Mouse (Mus musculus) adrenal gland, postnatal 36 days (tissue): ENCODE results near the gene Fzd5. TPM values are rescaled to one million over a fixed set of nuclear protein-coding genes. Genes with fewer than 3 reads are reported as not detected.

ENCODE experiments used
- DNase-seq, 2 experiments: peaks; one replicate each; pipeline ENCODE4 v3.0.0; 2021; ENCODE audit warnings: mixed read lengths in 1 of 2
- long read RNA-seq, 2 experiments: library from polyadenylated mRNA; stranded (forward); transcript quantifications; one replicate each; pipeline ENCODE4 v2.0.0; 2021; ENCODE audit warnings: borderline sequencing depth in 2 of 2
- total RNA-seq, 2 experiments: library from RNA; stranded (reverse); gene quantifications; 2 replicates each; pipeline ENCODE4 v1.2.3; 2021

The Fzd5 gene
- 10 to 100 TPM; 15.5 to 21.0 TPM for total RNA-seq
- long read RNA-seq, experiment 1, partial matches to known transcripts: 0 of 3 reads
- long read RNA-seq, experiment 1, other reads (novel, unspliced or antisense): 3 of 3 reads
- long read RNA-seq, experiment 2, full-length matches to known transcripts: 2 of 2 reads
- long read RNA-seq, experiment 2, partial matches to known transcripts: 0 of 2 reads
- long read RNA-seq, experiment 2, other reads (novel, unspliced or antisense): 0 of 2 reads

DNA sequence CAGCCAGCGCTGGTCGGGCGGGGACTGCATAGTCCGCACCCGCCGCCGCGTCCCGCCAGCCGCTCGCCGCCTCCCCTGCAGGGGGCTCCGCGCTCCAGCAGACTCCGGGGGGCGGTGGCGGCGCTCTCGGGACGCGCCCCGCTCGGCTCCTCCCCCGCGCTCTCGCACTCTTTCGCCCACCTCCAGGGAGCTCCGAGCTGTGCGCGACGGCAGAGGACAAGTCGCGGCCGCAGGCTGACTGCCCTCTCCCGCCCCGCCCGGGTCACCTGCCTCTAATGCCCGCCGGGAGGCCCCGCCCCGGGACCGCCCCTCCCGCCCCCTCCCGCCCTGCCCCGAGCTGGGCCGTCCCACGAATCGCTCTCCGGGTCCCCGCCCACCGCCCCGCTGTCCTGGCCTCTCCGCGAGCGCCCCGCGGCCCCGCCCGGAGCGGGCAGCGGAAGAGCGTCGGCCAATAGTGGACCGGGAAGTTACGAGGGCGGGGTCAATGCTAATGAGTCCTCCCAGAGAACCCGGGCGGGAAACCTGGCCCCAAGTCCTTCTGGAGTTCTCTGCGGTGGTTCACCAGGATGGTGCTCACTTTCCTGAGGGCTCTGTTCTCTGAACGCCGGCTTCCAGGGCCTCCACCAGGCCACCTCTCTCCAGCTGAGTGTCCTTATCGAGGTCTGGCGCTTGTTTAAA lies at the start of gene Fzd5:
Fzd5 (minus strand) TSS at position 250 of the 678 bp plus-strand sequence.
- DNase-seq: peak; percentile 96 to 98

DNA sequence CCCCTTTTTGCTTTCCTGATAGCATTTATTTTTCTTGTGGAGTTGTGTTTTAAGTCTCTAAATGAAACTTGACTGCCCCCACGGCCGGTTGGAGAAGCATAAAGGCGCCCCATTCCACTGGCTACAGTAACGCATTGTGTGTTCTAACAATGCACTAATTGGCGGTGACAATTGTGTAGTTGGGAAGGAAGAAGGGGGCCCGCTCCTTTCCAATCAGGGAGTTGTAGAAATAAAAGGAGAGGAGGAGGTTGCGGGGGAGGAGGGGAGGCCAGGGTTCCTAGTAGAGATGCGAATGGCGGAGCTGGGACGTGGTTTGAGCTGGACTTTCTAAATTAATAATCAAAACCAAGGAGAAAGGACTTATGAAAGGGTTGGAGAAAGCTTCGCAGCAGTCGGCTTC lies 42.3 kb upstream of the Fzd5 start:
- DNase-seq: no peak

DNA sequence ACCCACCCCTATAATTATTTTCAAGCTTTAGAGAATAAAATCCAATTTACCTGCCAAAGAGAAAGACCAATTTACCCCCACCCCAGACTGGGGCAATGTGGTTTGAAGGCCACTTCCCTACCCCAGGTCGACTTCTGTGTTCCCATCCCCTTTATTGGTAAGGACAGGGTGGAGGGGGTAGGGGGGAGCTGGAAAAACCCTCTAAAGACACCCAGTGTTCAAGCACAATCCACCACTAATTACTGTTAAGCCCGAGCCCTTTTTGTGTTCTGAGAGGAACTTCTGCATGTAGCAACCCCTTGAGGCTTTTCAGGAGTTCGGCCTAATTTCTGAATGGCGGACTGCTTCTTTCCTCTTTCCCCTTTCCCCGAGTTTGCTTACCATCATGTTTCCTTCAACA lies 41.9 kb upstream of the Fzd5 start:
- DNase-seq: no peak

DNA sequence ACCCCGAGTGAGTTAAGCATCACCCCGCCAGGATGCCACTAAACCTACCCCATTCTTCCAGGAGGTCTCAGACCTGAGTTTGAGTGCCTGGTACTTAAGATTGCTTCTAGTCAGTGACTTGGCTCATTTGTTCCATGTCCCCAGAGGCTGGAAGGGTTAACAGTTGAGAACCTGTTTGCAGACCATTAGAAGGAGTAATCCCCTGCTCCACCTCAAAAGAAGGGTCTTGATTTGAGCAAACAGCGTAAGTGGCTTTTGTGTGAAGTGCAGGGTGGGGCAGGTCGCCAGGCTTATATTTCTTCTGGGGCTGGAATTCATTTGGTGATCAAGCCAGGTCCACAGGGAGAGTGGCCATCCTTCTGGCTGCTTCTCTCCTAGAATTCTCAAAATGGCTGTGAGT lies 35.8 kb upstream of the Fzd5 start:
- no peak for DNase-seq

DNA sequence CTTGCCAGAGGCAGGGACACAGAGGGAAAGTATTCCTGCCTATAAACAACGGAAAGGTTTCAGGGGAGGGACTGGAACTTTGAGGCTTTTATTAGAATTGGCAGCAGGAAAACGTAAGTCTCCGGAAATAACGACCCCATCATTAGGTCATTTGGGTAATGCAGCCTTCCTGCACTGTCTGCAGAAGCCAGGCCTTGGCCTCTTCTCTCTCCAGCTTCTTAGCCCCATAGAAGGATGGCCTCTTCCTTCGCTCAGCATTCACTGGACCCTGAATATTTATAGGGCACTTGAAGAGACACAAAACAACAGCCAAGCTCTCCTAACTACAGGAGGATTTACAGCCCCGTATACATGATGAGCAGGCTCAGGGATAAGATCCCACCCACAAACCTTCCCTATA lies 32.6 kb upstream of the Fzd5 start:
- DNase-seq: no peak

DNA sequence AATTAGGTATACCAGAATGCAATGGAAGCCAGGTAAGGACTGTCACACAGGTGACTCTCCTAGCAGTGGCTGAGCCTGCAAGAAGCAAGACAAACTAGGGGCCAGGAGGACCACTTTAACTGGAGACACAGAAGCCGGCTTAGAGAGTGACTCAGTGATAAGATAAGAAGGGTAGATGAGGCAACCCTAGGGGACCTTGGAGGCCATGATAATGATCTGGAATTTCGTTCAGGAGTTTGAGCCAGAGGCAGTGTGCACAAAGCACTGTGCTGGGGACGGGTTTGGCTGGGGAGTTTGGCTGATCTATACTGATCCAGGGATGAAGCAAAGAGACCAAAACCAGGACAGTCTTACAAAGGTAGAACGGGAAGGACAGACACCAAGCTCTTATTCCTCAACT lies 24.1 kb upstream of the Fzd5 start:
- DNase-seq: peak; percentile 40 to 42

DNA sequence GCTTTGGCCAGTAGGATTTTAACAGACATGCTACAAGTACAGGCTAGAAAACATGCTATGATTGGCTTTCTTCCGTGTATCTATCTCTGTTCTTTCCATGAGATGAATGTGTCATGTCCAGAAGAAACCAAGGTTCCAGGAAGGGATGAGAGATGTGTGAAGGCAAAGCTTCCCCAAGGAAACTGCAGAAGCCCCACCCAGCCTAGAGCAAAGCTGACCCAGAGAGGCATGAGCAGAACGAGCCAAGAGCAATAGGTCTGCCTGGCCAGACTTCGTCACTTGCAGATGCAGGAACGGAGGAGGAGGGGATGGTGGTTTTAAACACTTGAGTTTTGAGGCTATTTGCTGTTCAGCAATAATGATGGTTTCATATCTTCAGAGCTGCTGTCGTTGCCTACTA lies 20.2 kb upstream of the Fzd5 start:
- DNase-seq: no peak

DNA sequence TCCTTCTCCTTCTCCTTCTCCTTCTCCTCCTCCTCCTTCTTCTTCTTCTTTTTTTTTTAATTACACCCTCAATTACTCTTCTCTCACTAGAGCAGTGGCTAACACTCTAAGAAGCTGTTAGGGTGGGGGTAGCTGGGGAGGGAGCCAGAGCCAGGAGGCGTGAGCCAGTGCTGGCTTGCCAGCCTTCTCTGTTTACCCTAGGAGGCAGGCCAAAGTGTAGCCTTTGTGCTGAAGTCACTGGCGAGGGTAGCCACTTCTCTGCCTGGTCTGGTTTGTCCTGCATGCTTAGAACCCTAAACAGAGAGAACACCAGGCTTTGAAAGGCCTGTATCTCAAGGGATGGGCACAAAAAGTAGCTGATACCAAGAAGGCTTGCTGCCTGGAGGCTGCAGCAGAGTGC lies 19.7 kb upstream of the Fzd5 start:
- no peak for DNase-seq

DNA sequence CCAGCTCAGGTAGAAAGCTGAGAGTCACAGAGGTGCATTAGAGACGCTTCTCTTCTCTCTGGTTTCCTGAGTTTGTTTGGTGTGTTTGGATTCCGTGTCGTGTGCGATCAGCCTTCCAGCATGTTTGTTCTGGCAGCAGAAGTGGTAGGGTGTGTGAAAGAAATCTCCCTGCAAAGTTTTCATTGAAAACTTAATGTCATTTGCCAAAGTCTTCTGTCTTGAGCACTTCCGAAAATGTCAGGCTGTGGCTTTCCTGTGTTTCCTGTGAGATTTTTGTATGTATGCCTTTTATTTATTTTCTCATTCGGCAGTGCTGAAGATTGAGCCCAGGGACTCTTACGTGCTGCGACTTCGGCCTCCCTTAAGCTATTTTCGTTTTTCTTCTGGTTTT lies 19.1 kb upstream of the Fzd5 start:
- no peak for DNase-seq

DNA sequence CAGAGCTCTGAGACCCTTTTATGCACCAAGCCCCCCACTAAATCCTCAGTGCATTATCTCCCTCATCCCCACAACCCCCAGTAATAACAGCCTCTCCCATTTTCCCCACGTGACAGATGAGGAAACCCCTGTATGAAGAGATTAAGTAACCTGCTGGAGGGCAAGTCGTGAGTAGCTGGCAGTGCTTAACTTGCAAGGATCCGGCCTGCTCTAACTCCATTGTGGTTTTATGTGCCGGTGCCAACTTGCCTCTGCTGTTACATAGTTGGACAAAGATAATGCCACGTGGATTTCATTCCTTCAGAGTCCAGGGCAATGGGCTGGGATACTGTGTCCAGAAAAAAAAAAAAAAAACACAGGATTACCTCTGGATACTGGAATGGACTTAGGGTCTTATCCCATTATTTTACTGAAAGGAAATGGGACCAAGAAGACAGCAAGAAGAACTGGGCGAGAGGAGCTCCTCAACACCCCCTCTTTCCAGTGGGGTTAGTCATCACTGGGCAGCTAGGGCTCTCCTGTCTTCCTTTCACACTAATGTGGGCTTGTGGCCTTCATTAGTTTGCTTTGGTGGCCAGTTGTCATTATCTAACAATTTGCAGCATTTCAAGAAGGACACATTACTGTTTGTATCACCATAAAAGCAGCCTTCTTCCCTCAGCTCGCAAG lies 18.6 kb upstream of the Fzd5 start:
- DNase-seq: peak in 1 of 2 experiments; percentile 19

DNA sequence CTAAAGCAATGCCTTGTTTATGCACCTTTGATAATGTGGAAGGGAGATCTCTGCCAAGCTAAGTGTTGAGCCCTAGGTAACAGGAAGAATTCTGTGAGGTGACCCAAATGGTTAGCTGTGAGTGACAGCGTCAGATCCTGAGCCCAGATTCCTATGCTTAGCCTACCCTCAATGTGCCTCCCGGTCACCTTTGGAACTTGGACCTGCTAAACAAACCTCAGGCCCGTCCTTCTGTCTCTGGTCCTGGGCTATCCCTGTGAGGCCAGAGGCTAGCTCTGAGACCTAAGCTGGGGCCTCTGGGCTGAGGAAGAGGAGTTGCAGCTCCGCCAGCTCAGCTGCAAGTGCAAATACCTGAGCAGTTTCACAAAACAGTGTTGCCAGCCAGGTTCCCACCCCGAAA lies 17.1 kb upstream of the Fzd5 start:
- DNase-seq: no peak

DNA sequence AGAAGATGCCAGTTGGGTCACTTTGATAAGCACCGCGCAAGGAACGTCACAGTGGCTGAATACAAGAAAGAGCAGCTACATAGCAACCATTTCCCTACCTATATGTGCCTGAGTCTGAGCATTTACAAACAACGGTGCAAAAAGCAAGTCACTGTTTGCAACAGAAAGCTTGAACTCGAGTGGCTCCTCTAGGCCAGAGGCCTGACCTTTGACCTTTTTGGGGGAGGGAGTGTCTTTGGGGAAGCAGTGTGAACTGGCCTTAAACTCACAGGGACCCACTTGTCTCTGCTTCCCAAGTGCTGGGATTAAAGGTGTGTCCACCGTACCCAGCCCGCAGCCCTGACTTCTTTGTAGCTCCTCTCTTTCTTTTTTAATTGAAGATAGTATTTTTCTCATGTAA lies 16.1 kb upstream of the Fzd5 start:
- DNase-seq: no peak

DNA sequence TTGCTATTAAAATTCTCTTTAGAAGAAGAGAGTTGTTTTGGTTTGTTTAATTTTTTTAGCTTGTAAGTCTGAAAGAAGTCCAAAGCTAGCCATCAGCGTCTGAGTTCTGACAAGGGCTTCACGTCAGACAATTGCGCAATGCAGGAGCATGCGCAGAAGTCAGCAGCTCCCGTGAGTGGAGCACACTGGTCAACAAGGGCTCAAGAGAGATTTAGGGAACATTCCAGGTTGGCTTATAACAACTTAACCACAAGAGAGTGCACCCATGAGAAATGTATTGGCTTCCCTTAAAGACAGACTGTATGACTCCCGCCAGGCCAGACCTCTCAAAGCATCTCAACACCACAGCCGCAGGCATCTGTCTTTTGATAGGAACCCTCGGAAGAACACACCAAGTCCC lies 15.6 kb upstream of the Fzd5 start:
- peak in 1 of 2 experiments; percentile 30 for DNase-seq

DNA sequence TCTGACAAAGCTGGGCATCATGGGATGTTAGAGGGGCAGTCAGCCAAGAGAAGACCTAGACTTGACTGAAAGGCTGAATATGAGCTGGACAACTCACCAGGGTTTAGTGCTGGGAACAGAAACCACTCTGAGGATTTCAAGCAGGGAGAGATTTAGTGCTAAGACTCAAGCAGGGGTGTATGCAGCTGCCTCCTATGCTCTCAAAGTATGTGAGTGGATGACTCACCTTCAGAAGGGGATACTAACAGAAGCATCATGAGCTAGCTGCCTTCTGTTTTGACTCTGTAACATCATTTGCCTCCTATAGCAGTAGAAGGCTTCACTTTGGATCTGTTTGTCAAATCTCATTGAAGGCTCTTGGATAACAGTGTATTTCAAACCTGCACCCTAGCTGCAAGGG lies 7.1 kb upstream of the Fzd5 start:
- DNase-seq: no peak

DNA sequence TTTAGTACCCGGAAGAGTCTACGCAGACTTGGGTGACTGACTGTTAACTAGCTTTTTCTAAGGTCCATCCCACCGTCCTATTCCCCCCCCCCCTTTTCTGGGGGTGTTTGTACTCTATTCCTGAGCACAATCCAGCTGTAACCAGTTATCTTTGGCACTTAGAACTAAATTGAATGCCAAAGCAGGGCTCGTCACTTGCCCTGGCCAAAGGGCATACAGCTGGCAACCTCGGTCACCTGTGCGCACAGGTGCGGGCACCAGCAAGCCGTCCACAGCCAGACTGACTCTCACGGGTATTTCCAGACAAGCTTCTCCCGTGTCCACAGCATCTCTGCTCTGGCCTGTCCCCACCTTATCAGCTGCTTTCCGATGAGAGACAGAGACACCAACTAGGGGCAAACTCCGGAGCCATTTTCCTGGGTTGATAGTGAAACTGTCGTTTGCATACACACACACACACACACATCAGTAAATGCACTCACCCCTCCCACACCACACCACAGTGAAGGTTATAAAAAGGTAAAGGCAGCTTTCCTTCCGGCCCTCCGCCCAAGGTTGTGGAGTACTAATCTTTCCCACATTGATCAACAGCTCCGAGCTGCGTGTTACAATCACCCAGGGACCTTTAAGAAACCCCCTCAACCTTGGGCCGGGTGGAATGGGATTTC lies 5.3 kb upstream of the Fzd5 start:
- DNase-seq: no peak

DNA sequence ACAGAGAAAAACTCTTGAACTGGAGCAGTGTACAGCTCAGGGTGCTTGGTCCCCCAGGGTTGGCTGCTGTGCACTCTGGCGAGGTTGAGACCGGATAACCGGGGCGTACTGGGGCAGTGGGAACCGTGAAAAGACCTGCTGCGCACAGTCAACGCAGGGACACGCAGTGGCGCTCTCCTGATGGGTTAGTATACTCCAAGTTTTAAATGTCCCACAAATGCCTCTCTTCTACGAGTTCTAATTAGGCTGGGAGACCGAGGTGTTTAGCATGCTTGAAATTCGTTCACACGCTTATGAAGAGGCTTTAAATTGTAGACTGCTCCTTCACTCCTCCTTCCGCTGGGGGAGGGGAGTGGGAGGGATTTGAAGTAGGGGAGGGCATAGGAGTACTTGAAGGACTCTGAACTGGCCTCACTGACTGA lies 1.1 kb upstream of the Fzd5 start:
- DNase-seq: peak; percentile 73 to 84

DNA sequence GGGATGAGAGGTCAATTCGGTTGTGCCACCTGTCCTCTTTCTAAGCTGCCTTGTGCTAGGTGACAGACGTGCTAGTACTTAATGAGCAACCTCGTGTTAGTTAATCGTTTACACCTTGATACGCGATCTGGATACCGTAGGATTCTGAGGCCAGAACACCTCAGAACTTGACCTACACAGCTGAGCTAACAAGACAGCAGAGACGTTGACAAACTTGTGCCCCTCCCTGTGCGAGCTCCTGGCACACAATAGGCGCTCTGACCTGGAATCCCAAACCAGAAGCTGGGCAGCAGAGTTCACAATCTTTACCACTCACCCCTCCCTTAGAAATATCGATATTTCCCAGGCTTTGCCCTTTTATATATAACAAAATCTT lies 617 bp upstream of the Fzd5 start:
- peak in 1 of 2 experiments; percentile 39 for DNase-seq

DNA sequence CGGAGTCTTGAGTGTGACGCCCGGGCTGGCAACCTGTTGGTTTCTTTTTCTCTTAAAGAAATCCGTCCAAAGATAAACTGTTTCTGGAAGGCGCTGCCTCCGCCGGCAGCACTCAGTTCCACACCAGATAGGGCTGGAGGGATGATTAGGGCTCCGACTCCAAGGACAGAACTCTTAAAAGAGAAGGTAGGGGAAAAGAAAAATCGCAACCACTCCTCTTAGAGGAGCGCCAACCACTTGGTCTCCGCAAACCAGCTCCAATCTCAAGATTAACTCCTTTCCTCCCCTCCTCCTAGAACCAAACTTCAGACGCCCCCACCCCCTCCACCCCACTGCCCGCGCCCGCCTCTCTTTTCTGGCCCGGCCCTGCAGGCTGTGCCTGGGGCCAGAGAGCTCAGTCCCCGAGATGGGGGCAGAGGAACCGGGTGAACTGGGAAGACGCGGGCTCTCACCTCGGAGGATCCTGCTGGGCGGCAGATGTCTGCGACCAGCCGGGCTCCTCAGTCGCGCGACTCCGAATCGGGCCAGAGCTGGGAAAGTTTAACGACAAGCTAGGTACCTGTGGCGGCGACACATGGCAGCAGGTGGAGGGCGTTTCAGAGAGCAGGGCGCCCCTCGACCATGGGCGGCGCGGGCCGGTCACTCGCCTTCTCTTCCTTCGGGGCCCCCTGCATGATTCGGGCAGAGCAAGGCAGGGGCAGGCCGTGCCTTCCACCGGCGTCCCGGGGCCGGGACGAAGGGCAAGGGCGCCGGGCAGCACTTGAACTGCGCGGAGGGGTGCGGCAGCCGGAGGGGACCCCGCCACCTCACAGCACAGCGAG lies 660 bp downstream of the Fzd5 start:
- peak; percentile 44 to 55 for DNase-seq

DNA sequence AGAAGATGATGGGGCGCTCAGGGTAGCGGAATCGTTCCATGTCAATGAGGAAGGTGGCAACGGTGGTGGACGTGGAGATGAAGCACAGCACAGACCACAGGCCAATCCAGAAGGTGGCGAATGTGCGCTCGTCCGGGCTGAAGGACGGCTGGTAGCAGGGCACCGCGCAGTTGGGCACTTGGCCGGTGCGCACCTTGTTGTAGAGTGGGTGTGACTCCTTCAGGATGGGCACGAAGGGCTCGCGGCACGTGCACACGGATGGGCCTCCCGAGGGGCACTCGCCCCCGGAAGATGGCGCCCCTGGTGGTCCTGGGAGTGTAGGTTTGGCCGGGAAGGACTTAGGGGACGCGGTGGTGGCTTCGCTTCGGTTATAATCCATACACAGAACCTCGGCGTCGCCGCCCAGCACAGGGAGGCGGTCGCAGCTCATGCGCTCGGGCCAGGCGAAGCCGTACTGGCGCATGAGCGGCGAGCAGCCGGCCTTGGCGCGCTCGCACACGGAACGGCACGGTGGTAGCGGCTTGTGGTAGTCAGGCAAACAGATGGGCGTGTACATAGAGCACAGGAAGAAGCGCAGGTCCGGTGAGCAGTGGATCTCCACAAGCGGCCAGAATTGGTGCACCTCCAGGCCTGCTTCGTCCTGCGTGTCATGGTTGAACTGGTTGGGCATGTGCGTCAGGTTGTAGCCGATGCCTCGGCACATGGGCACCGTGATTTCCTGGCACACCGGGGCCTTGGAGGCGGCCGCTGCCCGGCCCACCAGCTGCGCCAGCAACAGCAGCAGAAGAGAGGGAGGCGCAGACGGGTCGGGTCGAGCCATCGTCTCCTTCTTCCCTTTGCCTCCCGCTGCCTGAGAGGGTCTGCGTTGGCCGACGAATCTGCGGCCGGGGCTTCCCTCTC lies 1.5 kb downstream of the Fzd5 start:
- DNase-seq: peak; percentile 66

DNA sequence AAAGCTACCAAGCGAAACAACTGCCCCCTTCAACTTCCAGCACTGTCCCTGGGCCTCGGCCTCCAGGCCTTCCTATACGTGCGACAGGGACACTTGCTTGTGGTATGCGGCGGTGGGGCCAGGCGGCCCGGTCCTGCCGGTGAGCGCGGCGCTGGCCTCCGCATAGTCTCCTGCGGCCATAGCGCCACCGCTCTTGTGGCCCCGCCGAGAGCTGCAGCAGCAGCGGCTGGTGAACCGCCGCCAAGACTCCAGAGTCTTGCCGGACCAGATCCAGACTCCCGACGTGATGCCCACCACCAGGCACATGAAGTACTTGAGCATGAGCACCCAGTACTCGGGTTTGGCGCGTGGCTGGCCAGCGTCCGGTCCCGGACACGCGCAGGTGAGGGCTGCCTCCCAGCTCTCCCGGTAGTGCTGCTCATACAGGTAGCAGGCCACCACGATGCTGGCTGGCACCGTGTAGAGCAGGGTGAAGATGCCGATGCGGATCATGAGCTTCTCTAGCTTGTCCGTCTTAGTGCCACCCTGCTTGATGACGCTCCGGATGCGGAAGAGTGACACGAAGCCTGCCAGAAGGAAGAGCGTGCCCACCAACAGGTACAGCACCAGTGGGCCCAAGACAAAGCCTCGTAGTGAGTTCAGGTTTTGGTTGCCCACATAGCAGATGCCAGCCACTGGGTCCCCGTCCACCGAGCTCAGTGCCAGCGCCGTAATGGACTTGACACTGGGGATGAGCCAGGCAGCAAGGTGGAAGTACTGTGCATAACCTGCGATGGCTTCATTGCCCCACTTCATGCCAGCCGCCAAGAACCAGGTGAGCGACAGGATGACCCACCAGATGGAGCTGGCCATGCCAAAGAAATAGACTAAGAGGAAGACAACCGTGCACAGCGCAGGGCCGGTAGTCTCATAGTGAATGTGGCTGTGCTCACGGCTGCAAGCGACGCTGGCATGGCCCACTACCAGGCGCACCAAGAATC lies 2.5 kb downstream of the Fzd5 start:
- peak; percentile 56 to 67 for DNase-seq
